Mouse (Mus musculus): ENCODE results near the gene H2afv. TPM values are rescaled to one million over a fixed set of nuclear protein-coding genes. Genes with fewer than 3 reads are reported as not detected.
A peak's percentile ranks its signal among the peaks of the same experiment; 100 is the strongest.
"Not testable (repeated sequence)": the region's sequence is repeated elsewhere in the genome, so short reads cannot be mapped to it uniquely, and the experiment has no call there.

Gene H2afv
- polyA plus RNA-seq, 1 experiment = 4.5 TPM

DNA sequence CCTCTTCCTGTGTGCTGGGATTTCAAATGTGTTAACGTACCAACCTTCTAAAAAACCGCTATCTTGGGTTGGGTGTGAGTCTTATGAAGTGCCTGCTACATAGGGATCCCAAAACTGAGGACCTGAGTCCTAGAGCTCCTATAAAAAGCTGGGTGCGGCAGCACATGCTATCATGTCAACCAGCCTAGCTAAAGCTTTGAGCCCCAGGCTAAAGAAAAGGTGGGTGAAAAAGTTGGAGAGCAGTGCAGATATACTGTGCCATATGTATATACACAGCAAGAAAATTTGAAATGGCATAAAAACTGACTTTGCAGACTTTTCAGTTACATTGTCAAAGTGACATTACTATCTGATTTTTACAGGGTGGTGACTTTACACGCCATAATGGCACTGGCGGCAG lies 25.5 kb downstream of the H2afv start:
- Histone ChIP-seq H3K9me3 (ENCODE audit: control insufficient read depth, low read length) (peaks cover 8% of the 10 kb centered on the region), H3K4me1 (ENCODE audit: control insufficient read depth) (peaks cover 51% of the 10 kb centered on the region), H3K4me3 (replicated peaks) (no peak overlapping the region), H3K27me3 (ENCODE audit: control insufficient read depth) (no peaks in the 10 kb centered on the region), H3K36me3 (ENCODE audit: control insufficient read depth) (peaks cover 78% of the 10 kb centered on the region)
- TF ChIP-seq TAL1 (IDR thresholded peaks at IDR 0.05; ENCODE audit: low read length) (no peak), GATA1 (IDR thresholded peaks at IDR 0.05; ENCODE audit: low read length) (no peak)

DNA sequence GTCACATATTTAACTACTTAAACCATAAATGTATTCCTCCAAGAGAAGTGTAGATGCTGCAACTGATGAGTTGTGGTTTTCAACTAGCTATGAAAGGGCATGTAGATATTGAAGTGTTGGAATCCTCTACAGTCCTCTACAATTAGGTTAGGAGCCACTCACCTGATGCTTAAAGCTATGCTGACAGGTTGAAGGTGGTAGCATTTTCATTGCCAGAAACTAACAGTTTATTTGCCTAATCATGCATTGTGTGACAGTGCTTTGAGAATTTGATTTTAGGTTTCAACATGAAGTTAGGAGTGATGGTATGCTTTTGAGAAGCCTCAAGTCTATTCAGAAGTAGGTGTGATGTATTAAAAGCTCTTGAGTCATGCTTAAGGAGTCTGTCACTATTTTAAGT lies 26.8 kb downstream of the H2afv start:
- Histone ChIP-seq H3K36me3 (ENCODE audit: control insufficient read depth) (peaks cover 74% of the 10 kb centered on the region), H3K9me3 (ENCODE audit: control insufficient read depth, low read length) (peaks cover 21% of the 10 kb centered on the region), H3K4me3 (replicated peaks) (peak overlapping the region; percentile 82), H3K4me1 (ENCODE audit: control insufficient read depth) (peaks cover 50% of the 10 kb centered on the region), H3K27me3 (ENCODE audit: control insufficient read depth) (peaks cover 2% of the 10 kb centered on the region; the same call in 1 of the 2 replicates)
- TF ChIP-seq TAL1 (IDR thresholded peaks at IDR 0.05; ENCODE audit: low read length) = no peak
- TF ChIP-seq GATA1 (IDR thresholded peaks at IDR 0.05; ENCODE audit: low read length) = no peak

GRCm38 (mm10) chr11:6417069-6417468 lies 27.2 kb downstream of the H2afv start:
- H3K27me3 ChIP-seq (ENCODE audit: control insufficient read depth) = peaks cover 2% of the 10 kb centered on the region; the same call in 1 of the 2 replicates
- peaks cover 25% of the 10 kb centered on the region for H3K9me3 ChIP-seq (ENCODE audit: control insufficient read depth, low read length)
- peaks cover 50% of the 10 kb centered on the region for H3K4me1 ChIP-seq (ENCODE audit: control insufficient read depth)
- H3K4me3 ChIP-seq (replicated peaks) = peak overlapping the region; percentile 82
- H3K36me3 ChIP-seq (ENCODE audit: control insufficient read depth) = peaks cover 70% of the 10 kb centered on the region
- TF ChIP-seq GATA1 (IDR thresholded peaks at IDR 0.05; ENCODE audit: low read length) (no peak), TAL1 (IDR thresholded peaks at IDR 0.05; ENCODE audit: low read length) (no peak)

DNA sequence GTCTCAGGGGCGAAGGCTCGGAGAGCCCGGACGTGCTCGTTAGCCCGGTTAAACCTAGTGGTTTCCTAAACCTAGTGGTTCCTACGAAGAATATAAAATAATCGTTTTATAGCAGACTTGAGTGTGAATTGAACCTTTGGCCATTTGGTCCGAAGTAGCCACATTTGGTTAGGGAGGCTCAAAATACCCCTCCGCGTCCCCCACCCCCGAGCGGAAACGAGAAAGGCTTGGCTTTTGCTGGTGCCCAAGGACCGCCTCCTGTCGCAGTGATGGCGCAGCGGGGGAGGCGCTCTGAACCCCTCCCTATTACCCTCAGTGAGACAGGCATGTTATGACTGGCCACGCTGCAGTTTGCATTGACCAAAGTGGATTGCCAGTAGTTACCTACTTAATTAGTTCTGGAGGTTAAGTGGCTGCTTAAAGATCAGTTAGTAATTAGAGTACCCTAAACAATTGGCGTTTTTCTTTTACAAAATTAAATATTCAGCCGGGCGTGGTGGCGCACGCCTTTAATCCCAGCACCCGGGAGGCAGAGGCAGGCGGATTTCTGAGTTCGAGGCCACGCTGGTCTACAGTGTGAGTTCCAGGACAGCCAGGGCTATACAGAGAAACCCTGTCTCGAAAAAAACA lies 27.7 kb downstream of the H2afv start:
- H3K9me3 ChIP-seq (ENCODE audit: control insufficient read depth, low read length) = peaks cover 27% of the 10 kb centered on the region
- H3K36me3 ChIP-seq (ENCODE audit: control insufficient read depth) = peaks cover 65% of the 10 kb centered on the region
- H3K4me1 ChIP-seq (ENCODE audit: control insufficient read depth) = peaks cover 55% of the 10 kb centered on the region
- H3K4me3 ChIP-seq (replicated peaks) = peak overlapping the region; percentile 82
- TF ChIP-seq TAL1 (IDR thresholded peaks at IDR 0.05; ENCODE audit: low read length) (no peak), GATA1 (IDR thresholded peaks at IDR 0.05; ENCODE audit: low read length) (no peak)
- peaks cover 2% of the 10 kb centered on the region; the same call in 1 of the 2 replicates for H3K27me3 ChIP-seq (ENCODE audit: control insufficient read depth)

DNA sequence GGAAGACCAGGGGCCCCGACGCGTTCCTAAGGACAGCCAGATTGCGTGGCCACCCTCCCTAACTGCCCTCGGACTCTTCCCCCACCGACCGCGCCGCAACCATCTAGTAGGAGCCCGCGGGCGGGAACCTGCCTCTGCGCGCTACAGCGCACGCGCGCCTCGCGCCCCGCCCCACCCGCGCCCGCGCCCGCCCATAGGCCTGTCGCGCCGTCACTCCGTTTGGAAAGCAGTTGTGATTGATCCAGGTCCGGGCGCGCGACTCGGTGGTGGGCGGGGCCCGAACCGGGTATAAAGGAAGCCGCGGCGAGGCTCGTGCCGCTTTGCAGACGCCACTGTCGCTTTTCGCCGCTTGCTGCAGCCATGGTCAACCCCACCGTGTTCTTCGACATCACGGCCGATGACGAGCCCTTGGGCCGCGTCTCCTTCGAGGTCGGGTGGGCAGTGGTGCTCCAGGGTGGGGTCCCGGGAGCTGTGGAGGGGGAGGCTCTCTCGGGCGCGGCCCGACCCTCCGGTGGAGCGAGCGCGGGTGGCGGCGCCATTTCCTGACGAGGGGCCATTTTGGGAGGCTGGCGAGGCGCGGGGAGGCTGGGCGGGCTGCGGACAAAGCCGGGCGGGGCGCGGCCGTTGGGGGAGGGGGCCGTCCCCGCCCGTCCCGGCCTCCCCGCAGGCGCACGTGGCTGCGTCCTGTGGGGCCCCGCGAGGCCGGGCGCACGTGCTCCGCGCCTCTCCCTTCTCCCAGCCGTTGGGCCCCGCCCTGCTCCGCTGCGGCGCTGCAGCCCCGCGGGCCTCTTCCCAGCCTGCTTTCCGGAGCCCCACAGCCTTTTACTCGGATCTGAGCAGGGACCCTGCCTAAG lies 28.5 kb downstream of the H2afv start:
- peaks cover 56% of the 10 kb centered on the region for H3K4me1 ChIP-seq (ENCODE audit: control insufficient read depth)
- H3K36me3 ChIP-seq (ENCODE audit: control insufficient read depth) = peaks cover 58% of the 10 kb centered on the region
- H3K27me3 ChIP-seq (ENCODE audit: control insufficient read depth) = peaks cover 2% of the 10 kb centered on the region; the same call in 1 of the 2 replicates
- H3K4me3 ChIP-seq (replicated peaks) = peak overlapping the region; percentile 82
- TF ChIP-seq TAL1 (IDR thresholded peaks at IDR 0.05; ENCODE audit: low read length) (no peak), GATA1 (IDR thresholded peaks at IDR 0.05; ENCODE audit: low read length) (no peak)
- peaks cover 27% of the 10 kb centered on the region for H3K9me3 ChIP-seq (ENCODE audit: control insufficient read depth, low read length)

GRCm38 (mm10) chr11:6414751-6415550 lies 29.3 kb downstream of the H2afv start, which contains the start of gene Ppia:
TSS of gene Ppia (plus strand) at chr11:6415443.
- Histone ChIP-seq H3K4me1 (ENCODE audit: control insufficient read depth) (peaks cover 56% of the 10 kb centered on the region), H3K9me3 (ENCODE audit: control insufficient read depth, low read length) (peaks cover 27% of the 10 kb centered on the region), H3K27me3 (ENCODE audit: control insufficient read depth) (peaks cover 2% of the 10 kb centered on the region; the same call in 1 of the 2 replicates), H3K4me3 (replicated peaks) (peak within 1 kb of the TSS; percentile 82), H3K36me3 (ENCODE audit: control insufficient read depth) (peaks cover 50% of the 10 kb centered on the region)
- TF ChIP-seq TAL1 (IDR thresholded peaks at IDR 0.05; ENCODE audit: low read length) (no peak), GATA1 (IDR thresholded peaks at IDR 0.05; ENCODE audit: low read length) (no peak)

DNA sequence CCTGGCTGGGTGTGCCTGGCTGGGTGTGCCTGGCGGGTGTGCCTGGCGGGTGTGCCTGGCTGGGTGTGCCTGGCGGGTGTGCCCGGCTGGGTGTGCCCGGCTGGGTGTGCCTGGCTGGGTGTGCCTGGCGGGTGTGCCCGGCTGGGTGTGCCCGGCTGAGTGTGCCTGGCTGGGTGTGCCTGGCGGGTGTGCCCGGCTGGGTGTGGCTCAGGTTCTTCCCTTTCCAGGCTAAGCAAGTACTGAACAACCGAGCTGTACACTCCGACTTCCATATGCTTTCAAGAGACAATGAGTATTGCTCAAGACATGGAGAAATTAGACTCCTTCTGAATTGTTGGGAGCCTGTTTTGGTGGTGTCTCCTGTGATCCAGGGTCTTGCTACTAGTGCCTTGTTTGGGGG lies 31.0 kb downstream of the H2afv start:
- H3K4me1 ChIP-seq (ENCODE audit: control insufficient read depth) = peaks cover 47% of the 10 kb centered on the region
- H3K27me3 ChIP-seq (ENCODE audit: control insufficient read depth) = peaks cover 2% of the 10 kb centered on the region; the same call in 1 of the 2 replicates
- H3K9me3 ChIP-seq (ENCODE audit: control insufficient read depth, low read length) = peaks cover 27% of the 10 kb centered on the region
- no peak overlapping the region for H3K4me3 ChIP-seq (replicated peaks)
- no peak for TF ChIP-seq TAL1 (IDR thresholded peaks at IDR 0.05; ENCODE audit: low read length)
- no peak for TF ChIP-seq GATA1 (IDR thresholded peaks at IDR 0.05; ENCODE audit: low read length)
- H3K36me3 ChIP-seq (ENCODE audit: control insufficient read depth) = peaks cover 34% of the 10 kb centered on the region

- peaks cover 2% of the 10 kb centered on the region; the same call in 1 of the 2 replicates for H3K27me3 ChIP-seq (ENCODE audit: control insufficient read depth)
- peaks cover 34% of the 10 kb centered on the region for H3K4me1 ChIP-seq (ENCODE audit: control insufficient read depth)
- peaks cover 22% of the 10 kb centered on the region for H3K36me3 ChIP-seq (ENCODE audit: control insufficient read depth)
- no peak overlapping the region for H3K4me3 ChIP-seq (replicated peaks)
- peaks cover 27% of the 10 kb centered on the region for H3K9me3 ChIP-seq (ENCODE audit: control insufficient read depth, low read length)
- TF ChIP-seq TAL1 (IDR thresholded peaks at IDR 0.05; ENCODE audit: low read length) (no peak), GATA1 (IDR thresholded peaks at IDR 0.05; ENCODE audit: low read length) (no peak)
These were observed 32.6 kb downstream of the H2afv start for GRCm38 (mm10) chr11:6411684-6412083.

- Histone ChIP-seq H3K4me1 (ENCODE audit: control insufficient read depth) (peaks cover 29% of the 10 kb centered on the region), H3K36me3 (ENCODE audit: control insufficient read depth) (peaks cover 26% of the 10 kb centered on the region), H3K9me3 (ENCODE audit: control insufficient read depth, low read length) (peaks cover 27% of the 10 kb centered on the region)
- H3K4me3 ChIP-seq (replicated peaks); H3K27me3 ChIP-seq (ENCODE audit: control insufficient read depth): not testable (repeated sequence)
These were observed 33.5 kb downstream of the H2afv start for GRCm38 (mm10) chr11:6410755-6411154.

All from erythroblast, embryonic 14.5 days (primary cell).